Mouse (Mus musculus) layer of hippocampus, postnatal 25 days (tissue): ENCODE data around the gene Cacna2d1. TPM values are rescaled to one million over a fixed set of nuclear protein-coding genes. Genes with fewer than 3 reads are reported as not detected.

Experiments
- DNase-seq, 2 experiments: peaks; one replicate each; pipeline ENCODE4 v3.0.0; 2022; ENCODE audit warnings: mixed read lengths in 2 of 2, low spot score in 1 of 2; ENCODE audit errors: extremely low spot score in 1 of 2
- total RNA-seq, 2 experiments: library from RNA; stranded (reverse); gene quantifications; 2 replicates each; pipeline ENCODE4 v1.2.3; 2021

Cacna2d1 gene
- total RNA-seq, 2 experiments from 2014 or later: 137 to 156 TPM

GRCm38 (mm10) chr5:16240255-16240654, 305.8 kb downstream of the Cacna2d1 start:
- DNase-seq: no peak

- no peak for DNase-seq
Measured at GRCm38 (mm10) chr5:16243599-16243998, 309.1 kb downstream of the Cacna2d1 start.

GRCm38 (mm10) chr5:16252738-16253513, 318.4 kb downstream of the Cacna2d1 start:
- no peak for DNase-seq

DNA sequence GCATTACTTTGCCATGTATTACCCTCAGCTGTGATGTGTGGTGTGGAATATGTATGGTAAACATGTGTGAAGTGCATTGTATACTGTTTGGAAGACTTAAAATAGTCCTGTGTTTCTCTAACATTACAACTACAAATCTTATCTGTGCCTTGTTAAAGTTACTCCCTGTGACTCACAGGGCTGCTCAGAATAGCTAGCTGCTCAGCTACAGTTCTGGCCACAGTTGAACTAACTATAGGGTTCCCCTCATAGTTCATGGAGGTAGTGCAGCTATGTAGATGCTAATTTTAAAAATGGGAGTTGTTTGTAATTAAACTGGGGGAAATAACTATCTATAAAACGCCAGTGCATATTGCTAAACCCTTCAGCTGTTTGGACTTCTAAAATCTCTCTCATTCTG, 319.3 kb downstream of the Cacna2d1 start:
- no peak for DNase-seq

- DNase-seq: no peak
Measured at GRCm38 (mm10) chr5:16265385-16265784, 330.9 kb downstream of the Cacna2d1 start.

GRCm38 (mm10) chr5:16277058-16277457, 342.6 kb downstream of the Cacna2d1 start:
- DNase-seq: no peak

- no peak for DNase-seq
Measured at GRCm38 (mm10) chr5:16281229-16281628, 346.7 kb downstream of the Cacna2d1 start.

GRCm38 (mm10) chr5:16293223-16293622, 358.7 kb downstream of the Cacna2d1 start:
- DNase-seq: peak in 1 of 2 experiments; percentile 75

- no peak for DNase-seq
Measured at GRCm38 (mm10) chr5:16293825-16294224, 359.3 kb downstream of the Cacna2d1 start.

DNA sequence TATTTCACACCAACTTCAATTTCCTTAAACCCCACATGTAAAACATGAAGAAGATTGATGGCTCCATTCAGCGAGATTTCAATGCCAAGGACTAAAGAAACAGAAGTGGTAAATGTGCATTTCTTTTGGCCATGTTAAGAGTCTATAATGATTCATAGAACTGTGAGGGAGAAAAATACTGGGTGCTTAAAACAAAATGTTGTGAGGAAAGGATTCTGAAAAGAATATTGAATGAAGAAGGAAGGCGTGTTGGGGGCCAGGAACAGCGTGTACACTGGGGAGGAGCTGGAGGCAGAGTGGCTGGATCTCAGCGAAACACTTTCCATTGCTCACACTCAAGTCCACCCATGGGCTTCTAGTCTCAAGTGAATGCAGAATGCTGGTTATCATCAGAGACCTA, 360.2 kb downstream of the Cacna2d1 start:
- DNase-seq: no peak

DNA sequence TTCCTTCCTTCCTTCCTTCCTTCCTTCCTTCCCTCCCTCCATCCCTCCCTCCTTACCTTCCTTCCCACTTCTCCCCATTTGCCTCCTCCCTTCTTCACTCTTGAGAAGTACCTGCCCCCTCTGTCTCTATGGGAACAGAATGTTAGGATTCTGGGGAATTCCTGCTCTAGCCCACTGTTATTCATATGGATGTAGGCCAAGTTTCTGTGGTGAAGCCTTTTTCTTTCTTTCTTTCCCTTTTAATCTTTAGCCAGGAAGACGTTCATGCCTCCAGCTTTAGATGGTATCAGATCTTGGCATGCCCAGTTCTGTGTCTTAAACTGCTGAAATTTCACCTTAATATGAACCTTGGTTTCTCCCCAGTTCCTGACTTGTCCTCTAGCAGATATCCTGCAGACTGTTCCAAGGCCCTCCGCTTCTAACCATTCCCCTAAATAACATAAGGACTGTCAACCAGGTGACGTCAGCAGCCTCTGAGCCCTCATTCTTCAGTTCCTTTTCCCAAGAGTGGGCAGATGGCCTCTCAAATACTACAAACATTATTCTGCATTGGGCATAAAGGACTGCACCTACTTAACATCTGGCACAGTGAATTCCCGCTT, 362.8 kb downstream of the Cacna2d1 start:
- no peak for DNase-seq

DNA sequence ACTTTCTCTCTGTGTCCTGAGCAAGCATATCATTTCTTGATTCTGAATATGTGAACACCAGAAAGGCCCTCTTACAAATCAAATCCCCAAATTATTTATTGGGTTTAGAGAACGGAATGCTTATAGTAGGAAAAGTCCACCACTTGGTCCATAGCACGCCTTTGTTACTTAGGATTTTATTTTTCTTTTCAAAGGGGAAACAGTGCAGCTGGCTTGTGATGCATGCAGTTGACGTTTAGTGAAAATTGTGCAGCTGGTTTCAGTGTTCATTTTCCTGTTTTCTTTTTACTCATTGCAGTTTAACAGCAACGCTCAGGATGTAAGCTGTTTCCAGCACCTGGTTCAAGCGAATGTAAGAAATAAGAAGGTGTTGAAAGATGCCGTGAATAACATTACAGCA, 365.1 kb downstream of the Cacna2d1 start:
- DNase-seq: no peak

- DNase-seq: peak; percentile 38 to 77
Measured at GRCm38 (mm10) chr5:16309168-16310006, 374.9 kb downstream of the Cacna2d1 start.

DNA sequence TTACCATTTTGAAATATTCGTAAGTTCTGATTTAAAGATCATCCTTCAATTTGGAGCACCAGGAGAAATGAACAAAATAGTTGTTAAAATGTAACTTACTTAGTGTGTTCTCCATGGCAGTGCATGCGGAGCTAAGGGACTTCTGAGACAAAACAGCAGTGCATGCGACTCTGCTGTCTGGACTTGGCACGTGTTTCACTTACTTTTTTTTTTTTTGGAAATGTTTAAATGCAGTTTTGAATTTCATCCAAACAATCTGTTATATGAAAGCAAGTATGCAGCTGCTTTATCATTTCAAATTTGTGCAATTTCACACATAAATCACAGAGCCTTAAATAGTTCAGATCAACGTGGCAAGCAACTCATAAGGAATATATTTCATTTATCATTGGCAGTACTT, 379.8 kb downstream of the Cacna2d1 start:
- DNase-seq: no peak

- no peak for DNase-seq
Measured at GRCm38 (mm10) chr5:16315983-16316390, 381.5 kb downstream of the Cacna2d1 start.

GRCm38 (mm10) chr5:16317680-16318242, 383.3 kb downstream of the Cacna2d1 start:
- DNase-seq: no peak

DNA sequence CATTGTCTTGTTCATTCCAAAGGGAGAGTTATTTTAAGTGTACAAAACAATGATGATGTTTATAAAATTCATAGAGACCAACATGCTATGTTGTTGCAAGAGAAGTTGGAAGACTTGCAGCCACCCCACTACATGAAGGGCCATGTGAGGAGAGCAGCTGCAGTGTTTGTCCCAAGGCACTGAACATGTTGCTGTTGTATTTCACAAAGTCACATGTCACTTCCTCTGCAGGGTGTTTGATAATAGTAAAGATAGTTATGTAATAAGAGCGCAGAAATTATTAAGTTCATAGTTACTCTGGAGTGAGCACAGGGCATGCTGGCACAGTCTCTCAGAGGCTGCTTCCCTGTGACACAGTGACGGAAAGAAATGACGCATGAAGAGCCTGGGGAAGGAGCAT, 392.1 kb downstream of the Cacna2d1 start:
- no peak for DNase-seq

- no peak for DNase-seq
Measured at GRCm38 (mm10) chr5:16345393-16345792, 410.9 kb downstream of the Cacna2d1 start.

- DNase-seq: no peak
Measured at GRCm38 (mm10) chr5:16355816-16356215, 421.3 kb downstream of the Cacna2d1 start.

DNA sequence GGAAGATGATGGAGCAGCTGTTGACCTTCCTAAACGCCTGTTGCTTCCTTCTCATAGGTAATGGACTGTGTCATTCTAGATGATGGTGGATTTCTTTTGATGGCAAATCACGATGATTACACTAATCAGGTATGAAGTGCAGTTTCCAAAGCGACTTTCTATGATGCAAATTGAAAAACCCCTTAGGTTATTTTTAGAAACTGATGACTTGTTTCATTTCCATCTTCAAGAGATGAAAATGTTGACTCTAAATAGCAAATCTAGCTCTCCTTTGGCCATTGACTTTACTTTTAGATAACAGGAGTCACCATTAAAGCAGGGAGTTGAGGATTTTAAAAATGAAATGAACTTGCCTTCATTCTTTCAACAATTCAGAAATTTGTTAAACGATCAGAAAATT, 423.2 kb downstream of the Cacna2d1 start:
- DNase-seq: no peak

DNA sequence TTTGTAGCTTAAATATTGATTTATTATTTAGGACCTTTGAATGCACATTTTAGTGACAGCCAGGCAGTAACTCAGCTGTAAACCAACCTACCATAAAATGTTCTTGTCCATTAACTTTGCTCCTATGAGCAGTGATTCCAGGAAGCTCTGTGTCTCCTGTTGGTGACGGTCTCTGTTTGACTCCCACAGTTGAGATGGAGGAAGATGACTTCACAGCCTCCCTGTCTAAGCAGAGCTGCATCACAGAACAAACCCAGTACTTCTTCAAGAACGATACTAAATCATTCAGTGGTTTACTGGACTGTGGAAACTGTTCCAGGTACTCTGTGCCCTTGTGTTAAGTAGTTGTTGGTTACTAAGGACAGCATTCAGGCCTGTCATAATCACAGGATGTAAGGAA, 427.6 kb downstream of the Cacna2d1 start:
- no peak for DNase-seq
